In genomic region chr19:20647496-20647895, GRCm38 (mm10) we compare ENCODE assay signal across 6 mouse cellular contexts.
A peak's percentile ranks its signal among the peaks of the same experiment; 100 is the strongest.
DNase-seq lines count a peak whose midpoint lies in the region.
"Not testable (repeated sequence)": the region's sequence is repeated elsewhere in the genome, so short reads cannot be mapped to it uniquely, and the experiment has no call there.

No protein-coding gene starts in this region.

- peak; percentile 37 for DNase-seq in Muller cell, postnatal 12 days (ENCODE audit: inconsistent ontology term)
- peak; percentile 17 for DNase-seq in fibroblast of lung, adult 2 months (ENCODE audit: low read depth)
- DNase-seq in heart, adult 11 months, result peak; percentile 91
- peak; percentile 12 for DNase-seq in heart, adult 8-10 months (ENCODE audit: low spot score)
- DNase-seq in heart, postnatal 10 days, result peak; percentile 32 to 36
- DNase-seq in heart, postnatal 36 days, result peak; percentile 10 to 32

- intact Hi-C loops in heart, postnatal 10 days (cut with DNase I); heart, postnatal 36 days (cut with DNase I): not testable (repeated sequence)

Comparison
In these comparisons a context has a peak if more than half of its experiments do, and no peak if none do; other contexts are left out.
1. Peak in every context shown above with its lines: DNase-seq.
2. DNase-seq: peak in every context shown above with its lines; median percentile 91 in heart, adult 11 months; 37 in Muller cell, postnatal 12 days; 34 in heart, postnatal 10 days; 21 in heart, postnatal 36 days; 17 in fibroblast of lung, adult 2 months; 12 in heart, adult 8-10 months.